Mouse (Mus musculus): ENCODE results near the gene Rufy1. TPM values are rescaled to one million over a fixed set of nuclear protein-coding genes. Genes with fewer than 3 reads are reported as not detected.
"Not testable (repeated sequence)": the region's sequence is repeated elsewhere in the genome, so short reads cannot be mapped to it uniquely, and the experiment has no call there.

The Rufy1 gene
- polyA plus RNA-seq, 1 experiment, result 10.7 TPM

- H3K4me3 ChIP-seq (ENCODE audit: control insufficient read depth, insufficient read depth, low read length), result no peak overlapping the region
- 98% methylated on average over 1 of the region's 1 CpGs for WGBS
- H3K27ac ChIP-seq (ENCODE audit: control insufficient read depth, insufficient read depth, low read length), result no peak overlapping the region
- H3K36me3 ChIP-seq (ENCODE audit: control insufficient read depth, insufficient read depth, low read length), result no peaks in the 10 kb centered on the region
- no peaks in the 10 kb centered on the region for H3K27me3 ChIP-seq (ENCODE audit: control insufficient read depth, insufficient read depth, low read length)
- no peak for DNase-seq
- H3K4me1 ChIP-seq (replicated peaks; ENCODE audit: control insufficient read depth, insufficient read depth, low read length), result peaks cover 4% of the 10 kb centered on the region
- TF ChIP-seq POLR2A (IDR thresholded peaks at IDR 0.05; ENCODE audit: control insufficient read depth, extremely low read depth, insufficient read depth, low read length, poor library complexity) (no peak), CTCF (IDR thresholded peaks at IDR 0.05; ENCODE audit: borderline replicate concordance, control insufficient read depth, extremely low read depth, insufficient read depth, low read length, poor library complexity) (no peak)
Measured at GRCm38 (mm10) chr11:50371911-50372310, 59.0 kb downstream of the Rufy1 start.

GRCm38 (mm10) chr11:50371399-50371841 lies 59.5 kb downstream of the Rufy1 start:
- peak overlapping the region; percentile 71 for H3K4me3 ChIP-seq (ENCODE audit: control insufficient read depth, insufficient read depth, low read length)
- H3K27me3 ChIP-seq (ENCODE audit: control insufficient read depth, insufficient read depth, low read length), result no peaks in the 10 kb centered on the region
- peaks cover 4% of the 10 kb centered on the region for H3K4me1 ChIP-seq (replicated peaks; ENCODE audit: control insufficient read depth, insufficient read depth, low read length)
- H3K27ac ChIP-seq (ENCODE audit: control insufficient read depth, insufficient read depth, low read length), result no peak overlapping the region
- peak; percentile 70 for DNase-seq
- WGBS, result 2% methylated on average over 18 of the region's 18 CpGs
- TF ChIP-seq POLR2A (IDR thresholded peaks at IDR 0.05; ENCODE audit: control insufficient read depth, extremely low read depth, insufficient read depth, low read length, poor library complexity) (no peak), CTCF (IDR thresholded peaks at IDR 0.05; ENCODE audit: borderline replicate concordance, control insufficient read depth, extremely low read depth, insufficient read depth, low read length, poor library complexity) (0 out of 2 replicates have a peak, but pooled peaks have one; percentile 58)
- no peaks in the 10 kb centered on the region for H3K36me3 ChIP-seq (ENCODE audit: control insufficient read depth, insufficient read depth, low read length)

GRCm38 (mm10) chr11:50370969-50371368 lies 60.0 kb downstream of the Rufy1 start:
- TF ChIP-seq CTCF (IDR thresholded peaks at IDR 0.05; ENCODE audit: borderline replicate concordance, control insufficient read depth, extremely low read depth, insufficient read depth, low read length, poor library complexity), result no peak
- TF ChIP-seq POLR2A (IDR thresholded peaks at IDR 0.05; ENCODE audit: control insufficient read depth, extremely low read depth, insufficient read depth, low read length, poor library complexity), result no peak
- Histone ChIP-seq H3K4me3 (ENCODE audit: control insufficient read depth, insufficient read depth, low read length) (no peak overlapping the region), H3K36me3 (ENCODE audit: control insufficient read depth, insufficient read depth, low read length) (no peaks in the 10 kb centered on the region), H3K4me1 (replicated peaks; ENCODE audit: control insufficient read depth, insufficient read depth, low read length) (no peaks in the 10 kb centered on the region; the same call in none of the 2 replicates), H3K27ac (ENCODE audit: control insufficient read depth, insufficient read depth, low read length) (no peak overlapping the region), H3K27me3 (ENCODE audit: control insufficient read depth, insufficient read depth, low read length) (no peaks in the 10 kb centered on the region)
- no peak for DNase-seq
- 80% methylated on average over 4 of the region's 4 CpGs for WGBS

- no peaks in the 10 kb centered on the region for H3K36me3 ChIP-seq (ENCODE audit: control insufficient read depth, insufficient read depth, low read length)
- 95% methylated on average over 5 of the region's 5 CpGs for WGBS
- DNase-seq, result no peak
- no peak for TF ChIP-seq POLR2A (IDR thresholded peaks at IDR 0.05; ENCODE audit: control insufficient read depth, extremely low read depth, insufficient read depth, low read length, poor library complexity)
- TF ChIP-seq CTCF (IDR thresholded peaks at IDR 0.05; ENCODE audit: borderline replicate concordance, control insufficient read depth, extremely low read depth, insufficient read depth, low read length, poor library complexity), result no peak
- no peaks in the 10 kb centered on the region; the same call in none of the 2 replicates for H3K4me1 ChIP-seq (replicated peaks; ENCODE audit: control insufficient read depth, insufficient read depth, low read length)
- H3K27ac ChIP-seq (ENCODE audit: control insufficient read depth, insufficient read depth, low read length), result no peak overlapping the region
- H3K4me3 ChIP-seq (ENCODE audit: control insufficient read depth, insufficient read depth, low read length), result no peak overlapping the region
- no peaks in the 10 kb centered on the region for H3K27me3 ChIP-seq (ENCODE audit: control insufficient read depth, insufficient read depth, low read length)
Measured at GRCm38 (mm10) chr11:50369360-50369911, 61.5 kb downstream of the Rufy1 start.

GRCm38 (mm10) chr11:50367531-50367930 lies 63.4 kb downstream of the Rufy1 start:
- no peaks in the 10 kb centered on the region; the same call in none of the 2 replicates for H3K4me1 ChIP-seq (replicated peaks; ENCODE audit: control insufficient read depth, insufficient read depth, low read length)
- 97% methylated on average over 9 of the region's 9 CpGs for WGBS
- TF ChIP-seq POLR2A (IDR thresholded peaks at IDR 0.05; ENCODE audit: control insufficient read depth, extremely low read depth, insufficient read depth, low read length, poor library complexity) (no peak), CTCF (IDR thresholded peaks at IDR 0.05; ENCODE audit: borderline replicate concordance, control insufficient read depth, extremely low read depth, insufficient read depth, low read length, poor library complexity) (no peak)
- no peak overlapping the region for H3K4me3 ChIP-seq (ENCODE audit: control insufficient read depth, insufficient read depth, low read length)
- H3K27me3 ChIP-seq (ENCODE audit: control insufficient read depth, insufficient read depth, low read length), result no peaks in the 10 kb centered on the region
- no peak for DNase-seq
- H3K27ac ChIP-seq (ENCODE audit: control insufficient read depth, insufficient read depth, low read length), result no peak overlapping the region
- H3K36me3 ChIP-seq (ENCODE audit: control insufficient read depth, insufficient read depth, low read length), result no peaks in the 10 kb centered on the region

GRCm38 (mm10) chr11:50365322-50365721 lies 65.6 kb downstream of the Rufy1 start:
- Histone ChIP-seq H3K27me3 (ENCODE audit: control insufficient read depth, insufficient read depth, low read length) (no peaks in the 10 kb centered on the region), H3K4me3 (ENCODE audit: control insufficient read depth, insufficient read depth, low read length) (no peak overlapping the region), H3K4me1 (replicated peaks; ENCODE audit: control insufficient read depth, insufficient read depth, low read length) (no peaks in the 10 kb centered on the region), H3K36me3 (ENCODE audit: control insufficient read depth, insufficient read depth, low read length) (no peaks in the 10 kb centered on the region), H3K27ac (ENCODE audit: control insufficient read depth, insufficient read depth, low read length) (no peak overlapping the region)
- TF ChIP-seq CTCF (IDR thresholded peaks at IDR 0.05; ENCODE audit: borderline replicate concordance, control insufficient read depth, extremely low read depth, insufficient read depth, low read length, poor library complexity) (no peak), POLR2A (IDR thresholded peaks at IDR 0.05; ENCODE audit: control insufficient read depth, extremely low read depth, insufficient read depth, low read length, poor library complexity) (no peak)
- DNase-seq, result no peak

- 3% methylated on average over 4 of the region's 4 CpGs for WGBS
Measured at GRCm38 (mm10) chr11:50364548-50364947, 66.4 kb downstream of the Rufy1 start.

GRCm38 (mm10) chr11:50361282-50361681 lies 69.6 kb downstream of the Rufy1 start:
- H3K4me3 ChIP-seq (ENCODE audit: control insufficient read depth, insufficient read depth, low read length); H3K27me3 ChIP-seq (ENCODE audit: control insufficient read depth, insufficient read depth, low read length); H3K27ac ChIP-seq (ENCODE audit: control insufficient read depth, insufficient read depth, low read length); DNase-seq; H3K36me3 ChIP-seq (ENCODE audit: control insufficient read depth, insufficient read depth, low read length); H3K4me1 ChIP-seq (replicated peaks; ENCODE audit: control insufficient read depth, insufficient read depth, low read length): not testable (repeated sequence)
- 84% methylated on average over 1 of the region's 1 CpGs for WGBS

More at GRCm38 (mm10) chr11:50364548-50364947, 66.4 kb downstream of the Rufy1 start:
- H3K4me1 ChIP-seq (replicated peaks; ENCODE audit: control insufficient read depth, insufficient read depth, low read length), result no peaks in the 10 kb centered on the region
- H3K27me3 ChIP-seq (ENCODE audit: control insufficient read depth, insufficient read depth, low read length), result no peaks in the 10 kb centered on the region
- no peak for TF ChIP-seq POLR2A (IDR thresholded peaks at IDR 0.05; ENCODE audit: control insufficient read depth, extremely low read depth, insufficient read depth, low read length, poor library complexity)
- TF ChIP-seq CTCF (IDR thresholded peaks at IDR 0.05; ENCODE audit: borderline replicate concordance, control insufficient read depth, extremely low read depth, insufficient read depth, low read length, poor library complexity), result no peak
- H3K4me3 ChIP-seq (ENCODE audit: control insufficient read depth, insufficient read depth, low read length), result no peak overlapping the region
- no peaks in the 10 kb centered on the region for H3K36me3 ChIP-seq (ENCODE audit: control insufficient read depth, insufficient read depth, low read length)
- H3K27ac ChIP-seq (ENCODE audit: control insufficient read depth, insufficient read depth, low read length), result no peak overlapping the region
- peak; percentile 83 for DNase-seq
